Mouse (Mus musculus) heart, postnatal 10 days (tissue): ENCODE measurements around the gene Adamtsl3. TPM values are rescaled to one million over a fixed set of nuclear protein-coding genes. Genes with fewer than 3 reads are reported as not detected.

Experiments used
- DNase-seq, 2 experiments: peaks; one replicate each; pipeline ENCODE4 v3.0.0; 2021
- intact Hi-C: fragments of 180-260 bp; cut with DNase I; formaldehyde crosslinking; loops from one replicate; pipeline ENCODE4 v1.15.1; 2025
- total RNA-seq, 2 experiments: library from RNA; stranded (reverse); gene quantifications; 2 replicates each; pipeline ENCODE4 v1.2.3; 2021

Gene Adamtsl3
- total RNA-seq, 2 experiments from 2014 or later, result 11.9 to 12.4 TPM

DNA sequence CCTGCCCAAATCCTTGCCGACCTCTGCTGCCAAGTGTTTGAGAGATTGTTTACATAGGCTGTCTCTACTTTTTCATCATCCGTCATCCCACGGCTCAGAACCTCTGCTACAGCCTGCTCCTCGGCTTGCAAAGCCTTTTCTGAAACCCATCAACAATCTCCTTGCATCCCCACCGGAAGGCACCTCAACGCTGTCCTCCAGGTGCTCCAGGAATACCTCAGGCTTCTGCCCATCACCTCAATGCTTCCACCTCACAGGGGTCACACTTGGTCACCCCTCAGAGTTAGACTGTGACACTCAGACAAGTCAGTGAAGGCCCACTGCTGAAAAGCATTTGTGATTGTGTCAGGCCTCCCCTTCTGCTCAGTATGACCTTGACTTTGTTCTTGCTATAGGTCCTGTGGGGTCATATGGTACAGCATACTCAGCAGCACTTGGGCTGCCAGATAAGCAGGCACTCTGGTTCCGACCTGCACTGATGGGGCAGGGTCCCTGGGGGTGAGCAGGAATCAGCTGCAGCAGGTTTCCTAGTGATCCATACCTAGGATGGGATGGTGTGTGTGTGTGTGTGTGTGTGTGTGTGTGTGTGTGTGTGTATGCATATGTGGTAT is 150.0 kb downstream of the Adamtsl3 start:
- intact Hi-C loops, result no loop called here
- no peak for DNase-seq

DNA sequence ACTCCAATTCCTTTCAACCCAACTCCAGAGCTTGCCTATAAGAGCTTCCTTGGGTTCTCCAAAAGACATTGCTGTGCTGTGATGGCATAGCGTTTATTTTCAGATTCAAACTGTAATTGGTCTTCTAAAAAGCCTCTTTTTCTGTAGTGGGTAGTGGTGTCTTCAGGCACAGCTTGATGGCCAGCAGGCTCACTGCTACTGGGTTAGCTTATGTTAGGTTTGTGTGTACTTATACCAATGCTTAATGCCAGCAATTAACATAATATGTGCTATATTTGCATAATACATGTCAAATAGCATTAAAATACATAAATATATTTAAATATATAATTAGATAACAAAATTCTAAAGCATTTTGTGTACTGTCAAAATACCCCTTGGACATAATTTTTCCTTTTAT is 155.5 kb downstream of the Adamtsl3 start:
- intact Hi-C loops, result no loop called here
- no peak for DNase-seq

DNA sequence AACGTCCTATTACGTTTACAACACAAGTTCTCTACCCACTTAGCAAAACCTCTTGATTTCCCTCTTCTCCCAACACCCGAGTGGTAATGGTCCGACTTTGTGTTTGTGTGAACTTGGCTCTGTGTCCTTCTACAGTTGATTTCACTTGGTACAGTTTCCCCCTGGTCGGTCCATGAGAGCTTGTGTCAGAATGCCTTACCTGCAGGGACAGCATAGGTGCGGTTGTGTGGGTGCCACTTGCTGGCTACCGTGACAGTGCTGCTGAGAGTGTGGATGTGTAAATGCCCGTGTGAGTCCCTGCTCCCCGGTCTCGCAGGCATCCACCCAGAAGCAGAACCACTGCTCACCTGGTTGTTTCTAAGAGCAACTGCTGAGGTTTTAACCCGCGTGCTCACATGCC is 157.4 kb downstream of the Adamtsl3 start:
- DNase-seq, result no peak
- intact Hi-C loops, result no loop called here

DNA sequence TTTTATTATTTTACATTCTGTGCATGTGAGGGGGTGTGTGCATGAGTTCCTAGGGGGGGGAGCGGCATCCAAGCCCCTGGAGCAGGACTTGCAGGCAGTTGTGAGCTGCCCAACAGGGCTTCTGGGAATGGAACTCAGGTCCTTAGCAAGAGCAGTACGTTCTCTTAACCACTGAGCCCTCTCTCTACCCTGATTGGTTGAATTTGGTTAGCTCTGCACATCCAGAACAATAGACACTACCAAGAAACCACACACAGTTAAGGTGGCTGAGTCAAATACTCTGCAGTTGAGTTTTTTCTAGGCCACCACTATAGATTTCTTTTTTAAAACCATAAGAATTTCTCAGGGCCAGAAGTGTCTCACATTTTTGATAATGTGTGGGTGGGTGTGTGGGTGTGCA is 158.7 kb downstream of the Adamtsl3 start:
- no peak for DNase-seq
- intact Hi-C loops, result no loop called here

DNA sequence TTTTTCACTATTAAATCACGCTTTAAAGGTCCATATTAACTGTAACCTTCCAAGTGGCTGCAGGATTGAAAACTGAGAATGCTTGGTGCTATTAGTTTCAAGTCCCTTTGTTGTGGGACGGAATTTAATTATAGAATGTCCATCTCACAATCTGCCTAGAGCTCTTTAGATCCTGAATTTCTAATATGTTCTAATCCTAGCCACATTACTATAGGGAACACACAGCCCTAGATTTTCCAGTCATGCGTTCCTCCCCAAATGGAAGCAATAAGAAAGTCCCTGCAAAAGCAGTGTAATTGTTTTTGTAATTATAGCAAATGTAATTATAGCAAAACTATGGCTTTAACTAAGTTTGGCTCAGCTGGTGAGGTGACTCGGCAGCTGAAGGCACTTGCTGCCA is 161.6 kb downstream of the Adamtsl3 start:
- intact Hi-C loops, result no loop called here
- no peak for DNase-seq

DNA sequence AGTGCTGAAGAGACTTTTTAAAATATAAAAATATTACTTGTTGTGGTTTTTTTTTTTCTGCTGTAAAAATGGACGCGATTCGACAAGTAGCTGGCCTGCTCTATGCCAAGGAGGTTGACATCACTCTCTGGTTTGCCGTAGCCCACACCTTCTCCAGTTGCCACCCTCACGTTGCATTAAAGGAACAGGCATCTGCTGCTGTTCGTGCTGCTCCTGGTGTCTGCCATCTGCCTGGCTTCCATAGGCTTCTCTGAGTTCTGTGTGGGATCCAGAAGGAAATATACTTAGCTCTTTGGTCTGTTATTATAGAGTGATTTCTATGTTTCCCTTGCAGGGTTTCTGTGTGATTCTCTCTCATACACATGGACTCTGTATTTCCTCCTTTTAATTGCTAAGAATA is 165.8 kb downstream of the Adamtsl3 start:
- intact Hi-C loops, result loop anchor here (5.0 kb wide), 1 partner anchor 106 kb away; no protein-coding TSS in a partner anchor

DNA sequence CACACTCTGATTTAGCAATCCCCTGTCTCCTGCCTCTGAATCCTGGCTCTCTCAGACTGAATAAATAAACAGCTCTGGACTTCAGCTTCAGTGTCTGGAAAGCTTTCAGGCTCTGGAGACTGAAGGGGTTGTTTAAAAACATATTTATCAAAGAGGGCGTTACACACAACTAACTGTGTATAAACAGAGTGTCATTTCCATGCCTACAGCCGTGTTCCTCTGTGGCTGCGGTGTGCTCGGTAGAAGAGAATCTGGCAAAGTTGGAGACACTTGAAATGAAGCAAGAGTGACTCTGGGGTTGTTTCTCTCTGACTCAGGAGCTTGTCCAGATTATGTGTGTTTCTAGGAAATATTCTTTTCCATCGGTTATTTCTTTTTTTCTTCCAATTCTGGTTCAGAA is 167.0 kb downstream of the Adamtsl3 start:
- intact Hi-C loops, result loop anchor here (5.0 kb wide), 1 partner anchor 105 kb away; no protein-coding TSS in a partner anchor
- DNase-seq, result peak; percentile 5 to 15

More for the DNA sequence above, 165.8 kb downstream of the Adamtsl3 start:
- no peak for DNase-seq

DNA sequence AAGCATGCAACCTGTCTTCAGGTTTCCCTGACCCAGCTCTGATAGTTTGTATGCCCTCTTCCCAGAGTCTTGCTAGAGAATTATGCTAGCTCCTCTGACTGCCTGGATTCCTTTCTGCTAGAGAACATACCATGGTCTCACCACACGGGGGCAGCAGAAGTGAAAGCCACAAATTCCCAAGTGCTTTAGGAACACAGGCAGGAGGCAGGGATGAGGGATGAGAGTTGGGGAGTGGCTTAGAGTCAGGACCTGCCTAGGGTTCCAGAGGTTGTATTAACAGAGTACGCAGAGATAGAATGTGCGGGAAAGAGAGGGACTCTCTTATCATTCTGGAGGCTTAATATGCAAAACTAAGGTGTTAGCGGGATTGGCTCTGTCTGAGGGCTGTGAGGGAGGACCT is 168.6 kb downstream of the Adamtsl3 start:
- peak; percentile 60 to 77 for DNase-seq
- intact Hi-C loops, result loop anchor here (2.0 to 5.0 kb wide), 2 partner anchors 103 to 165 kb away; no protein-coding TSS in a partner anchor

DNA sequence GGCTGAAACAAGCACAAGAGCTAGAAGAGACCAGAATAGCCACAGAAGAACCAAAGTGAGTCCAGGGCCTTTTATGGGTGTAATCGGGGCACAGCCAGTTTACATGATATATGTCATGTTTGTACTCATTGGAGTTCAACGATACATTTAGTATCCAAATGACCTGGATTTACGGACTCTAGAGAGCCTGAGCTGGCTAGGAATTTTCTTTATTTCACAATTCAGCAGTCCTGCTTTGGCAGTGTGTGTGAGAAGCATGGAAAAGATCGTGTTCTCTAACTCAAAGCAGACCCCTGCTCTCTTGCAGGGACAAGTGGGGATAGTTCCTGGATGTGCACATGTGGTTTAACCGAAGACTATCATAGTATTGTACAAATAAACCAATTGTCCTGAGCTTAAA is 195.1 kb downstream of the Adamtsl3 start:
- no peak for DNase-seq
- intact Hi-C loops, result no loop called here

DNA sequence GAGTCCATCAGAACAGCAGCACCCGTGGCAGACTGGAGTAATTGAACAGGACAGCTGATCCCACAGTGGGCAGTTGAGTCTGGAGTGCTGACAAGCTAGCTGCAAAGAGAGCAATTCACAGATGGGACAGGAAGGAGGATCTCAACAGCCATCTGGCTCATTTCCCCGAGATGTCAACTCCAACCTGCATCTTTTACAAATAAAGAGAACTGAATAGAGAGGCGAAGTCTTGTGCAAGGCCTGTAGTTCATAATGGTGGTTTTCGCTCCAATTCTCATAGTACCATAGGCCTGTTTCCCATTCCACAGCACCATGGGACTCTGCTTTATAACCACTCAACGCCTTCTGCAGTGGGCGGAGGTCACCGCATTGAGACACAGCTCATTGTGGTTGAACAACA is 195.9 kb downstream of the Adamtsl3 start:
- intact Hi-C loops, result no loop called here
- peak; percentile 18 to 24 for DNase-seq

DNA sequence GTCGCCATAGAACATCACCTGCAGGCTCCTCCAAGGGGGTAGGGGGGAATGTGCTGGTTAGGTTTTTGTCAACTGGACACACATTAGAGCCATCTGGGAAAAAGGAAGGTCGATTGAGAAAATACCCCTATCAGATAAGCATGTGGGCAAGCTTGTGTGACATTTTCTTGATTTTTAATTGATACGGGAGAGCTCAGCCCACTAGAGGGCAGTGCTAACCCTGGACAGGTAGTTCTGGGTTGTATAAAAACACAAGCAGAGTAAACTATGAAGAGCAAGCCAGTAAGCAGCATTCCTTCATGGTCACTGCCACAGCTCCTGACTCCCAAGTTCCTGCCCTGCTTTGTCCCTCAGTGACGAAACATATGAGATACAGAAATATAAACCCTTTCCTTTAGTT is 197.7 kb downstream of the Adamtsl3 start:
- intact Hi-C loops, result no loop called here
- DNase-seq, result no peak

DNA sequence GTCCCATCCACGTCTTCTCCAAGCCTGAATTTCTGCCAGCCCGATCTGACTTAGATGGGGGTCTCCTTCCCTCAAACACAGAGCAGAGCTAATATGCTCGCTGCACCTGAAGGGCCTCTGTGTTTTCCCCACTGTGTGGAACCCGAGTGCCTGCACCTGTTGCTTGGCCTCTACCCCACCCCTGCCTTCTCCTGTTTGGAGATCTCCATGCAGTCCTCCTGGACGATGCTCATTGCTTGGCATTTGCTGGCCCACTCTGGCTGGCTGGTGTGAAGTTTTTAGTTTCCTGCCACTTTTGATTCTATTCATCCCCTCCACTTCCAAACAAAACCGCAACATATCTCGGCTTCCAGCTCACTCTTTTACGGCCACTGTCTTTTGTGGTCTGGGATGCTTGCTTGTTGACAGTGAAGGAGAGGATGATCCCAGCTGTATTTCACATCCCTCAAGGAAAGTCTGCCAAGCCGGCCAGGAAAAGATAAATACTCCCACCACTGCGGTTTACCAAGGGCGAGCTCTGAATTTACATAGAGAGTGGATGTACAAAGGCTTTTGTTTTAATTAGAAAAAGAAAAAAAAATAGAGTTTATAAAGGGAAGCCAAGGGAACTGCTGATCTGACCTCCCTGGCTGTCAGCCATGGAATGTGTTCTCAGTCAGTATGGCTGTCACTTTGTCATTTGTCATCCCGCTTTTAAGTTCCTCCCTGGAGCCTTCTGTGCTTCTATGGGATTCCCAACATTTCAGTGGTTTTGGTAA is 198.4 kb downstream of the Adamtsl3 start:
- peak; percentile 40 to 51 for DNase-seq
- intact Hi-C loops, result no loop called here

DNA sequence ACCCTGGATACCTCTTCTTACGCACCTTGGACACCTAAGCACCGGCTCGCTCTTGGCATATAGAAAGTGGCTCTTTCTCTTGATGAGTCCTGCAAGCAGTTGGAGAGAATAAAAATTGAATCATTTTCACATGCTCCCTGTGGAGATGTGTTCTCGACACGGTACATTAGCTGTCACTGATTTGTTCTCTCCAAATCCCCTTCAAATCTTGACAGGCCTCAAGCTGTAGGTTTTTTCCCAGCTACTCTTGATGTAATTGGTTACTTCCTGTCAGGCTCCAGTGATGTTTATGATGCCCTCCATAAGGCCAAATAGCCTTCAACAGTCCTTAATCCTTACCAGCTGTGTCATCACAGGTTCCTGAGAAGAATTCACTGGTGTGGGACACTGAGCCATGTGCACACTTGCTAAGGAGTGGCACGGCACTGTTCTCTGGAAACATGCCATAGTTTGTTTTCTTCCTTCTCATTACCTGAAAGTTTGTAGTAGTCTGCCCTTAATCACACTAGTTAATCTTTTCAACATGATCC is 209.0 kb downstream of the Adamtsl3 start:
- intact Hi-C loops, result no loop called here

DNA sequence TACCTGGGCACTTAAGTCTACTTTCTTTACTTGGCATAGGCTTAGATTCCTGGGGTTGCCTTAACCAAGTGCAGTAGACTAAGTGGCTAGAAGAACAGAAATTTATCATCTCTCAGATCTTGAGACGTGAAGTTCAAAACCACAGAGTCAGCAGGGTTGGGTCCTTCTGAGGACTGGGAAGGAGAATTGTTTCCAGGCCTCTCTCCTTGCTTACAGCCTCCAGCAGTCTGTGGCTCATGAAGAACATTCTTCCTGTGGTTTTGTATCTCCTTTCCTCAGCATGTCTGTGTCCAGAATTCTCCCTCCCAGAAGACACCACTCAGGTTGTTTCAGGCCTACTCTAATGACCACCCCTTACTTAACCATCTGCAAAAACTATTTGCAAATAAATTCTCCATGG is 216.5 kb downstream of the Adamtsl3 start:
- intact Hi-C loops, result no loop called here
- no peak for DNase-seq

More for the DNA sequence above, 209.0 kb downstream of the Adamtsl3 start:
- DNase-seq, result no peak

DNA sequence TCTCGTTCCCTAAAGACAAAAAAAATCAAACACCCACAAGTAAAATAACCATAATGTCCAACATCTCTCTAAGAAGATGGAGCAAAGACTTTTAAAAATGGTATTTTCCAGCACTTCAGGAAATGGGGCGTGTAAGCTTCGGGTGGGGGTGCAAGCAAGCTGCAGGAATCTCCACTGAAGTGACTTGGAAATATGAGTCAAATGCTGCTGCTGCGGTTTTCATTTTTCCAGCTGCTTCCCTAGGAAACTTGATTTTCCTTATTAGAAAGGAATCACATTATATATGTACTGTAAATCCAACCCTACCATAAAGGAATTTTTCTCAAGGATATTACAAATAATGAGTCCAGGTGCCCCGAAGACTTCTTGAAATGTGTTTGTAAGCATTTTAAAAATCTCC is 220.3 kb downstream of the Adamtsl3 start:
- intact Hi-C loops, result no loop called here
- no peak for DNase-seq

DNA sequence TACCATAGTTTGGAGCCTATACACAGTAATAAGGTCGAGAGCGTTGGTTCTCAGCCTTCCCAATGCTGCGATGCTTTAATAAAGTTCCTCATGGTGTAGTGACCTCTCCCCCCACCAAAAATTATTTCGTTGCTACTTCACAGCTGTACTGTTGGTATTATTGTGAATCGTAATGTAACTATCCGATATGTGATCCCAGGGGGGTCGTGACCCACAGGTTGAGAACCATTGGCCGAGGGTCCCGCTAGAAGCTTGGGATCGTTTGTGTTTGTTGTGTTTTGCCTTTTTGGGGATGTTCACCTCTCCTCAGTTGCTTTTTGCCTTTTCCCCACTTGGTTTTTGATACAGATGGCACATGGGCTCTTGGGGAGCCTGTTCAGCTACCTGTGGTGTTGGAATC is 220.9 kb downstream of the Adamtsl3 start:
- intact Hi-C loops, result no loop called here

DNA sequence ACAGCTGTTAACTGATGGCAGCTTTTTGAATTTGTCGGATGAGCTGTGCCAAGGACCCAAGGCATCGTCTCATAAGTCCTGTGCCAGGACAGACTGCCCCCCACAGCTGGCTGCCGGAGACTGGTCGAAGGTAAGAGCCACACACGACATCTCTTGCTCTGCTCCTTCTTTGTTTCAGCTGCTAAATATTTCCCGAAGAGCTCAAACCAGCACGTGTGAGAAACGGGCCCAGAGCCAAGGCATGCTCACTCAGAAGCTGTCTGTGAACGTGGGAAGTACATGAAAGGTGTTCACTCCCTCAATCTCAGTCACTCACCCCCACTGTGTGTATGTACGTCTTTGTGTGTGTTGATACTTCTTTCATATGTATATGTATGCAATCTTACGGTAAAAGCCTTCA is 221.6 kb downstream of the Adamtsl3 start:
- DNase-seq, result no peak
- intact Hi-C loops, result no loop called here

More for the DNA sequence above, 220.9 kb downstream of the Adamtsl3 start:
- DNase-seq, result no peak

DNA sequence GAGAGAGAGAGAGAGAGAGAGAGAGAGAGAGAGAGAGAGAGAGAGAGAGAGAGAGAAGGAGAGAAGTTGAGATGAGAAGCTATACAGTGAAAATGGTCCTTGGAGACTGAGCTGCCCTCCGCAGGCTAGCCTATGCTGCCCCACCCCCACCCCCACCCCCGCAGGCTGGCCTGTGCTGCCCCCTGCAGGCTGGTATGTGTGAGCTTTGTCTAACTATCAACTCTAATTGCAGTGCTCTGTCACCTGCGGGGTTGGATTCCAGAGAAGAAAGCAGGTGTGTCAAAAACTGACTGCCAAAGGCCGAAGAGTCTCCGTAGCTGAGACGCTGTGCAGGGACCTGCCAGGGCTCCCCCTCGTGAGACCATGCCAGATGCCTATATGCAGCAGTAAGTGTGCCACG is 231.2 kb downstream of the Adamtsl3 start:
- no peak for DNase-seq
- intact Hi-C loops, result no loop called here

DNA sequence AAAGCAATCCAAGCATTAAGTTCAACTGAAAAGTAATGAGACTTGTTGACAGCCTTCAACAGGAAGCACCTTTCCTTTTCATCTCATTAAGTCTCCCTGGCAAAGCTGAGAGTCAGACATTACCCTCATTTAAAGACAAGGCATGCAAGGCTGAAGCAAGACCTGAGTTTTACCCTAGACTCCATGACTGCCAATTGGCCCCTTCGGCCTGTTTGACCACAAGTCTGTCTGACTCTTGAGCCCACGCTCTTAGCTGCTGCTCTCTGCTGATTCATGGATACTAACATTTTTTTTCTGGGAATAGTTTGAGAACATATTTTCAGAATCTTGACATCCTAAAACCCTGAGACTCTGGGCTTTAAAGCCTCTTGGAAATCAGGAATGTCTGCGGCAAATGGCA is 232.3 kb downstream of the Adamtsl3 start:
- intact Hi-C loops, result no loop called here
- no peak for DNase-seq

DNA sequence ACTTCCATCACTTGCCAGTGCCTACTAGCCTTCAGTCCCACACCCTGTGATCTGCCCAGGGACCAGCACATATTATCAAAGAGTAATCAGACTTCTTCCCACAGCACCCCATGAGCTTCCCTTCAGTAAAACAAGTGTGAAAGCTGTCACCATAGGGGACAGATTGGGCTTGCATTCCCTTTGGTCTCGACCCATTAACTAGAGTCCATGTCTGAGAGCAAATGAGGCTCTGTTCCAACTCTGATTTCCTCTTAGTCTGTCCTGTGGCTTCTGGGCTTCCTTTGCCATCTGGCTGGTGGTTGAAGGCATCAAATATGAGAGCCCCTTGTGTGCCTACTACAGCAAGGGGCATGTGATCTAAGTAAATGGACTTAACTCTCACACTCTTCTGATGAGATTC is 237.5 kb downstream of the Adamtsl3 start:
- no peak for DNase-seq
- intact Hi-C loops, result no loop called here

DNA sequence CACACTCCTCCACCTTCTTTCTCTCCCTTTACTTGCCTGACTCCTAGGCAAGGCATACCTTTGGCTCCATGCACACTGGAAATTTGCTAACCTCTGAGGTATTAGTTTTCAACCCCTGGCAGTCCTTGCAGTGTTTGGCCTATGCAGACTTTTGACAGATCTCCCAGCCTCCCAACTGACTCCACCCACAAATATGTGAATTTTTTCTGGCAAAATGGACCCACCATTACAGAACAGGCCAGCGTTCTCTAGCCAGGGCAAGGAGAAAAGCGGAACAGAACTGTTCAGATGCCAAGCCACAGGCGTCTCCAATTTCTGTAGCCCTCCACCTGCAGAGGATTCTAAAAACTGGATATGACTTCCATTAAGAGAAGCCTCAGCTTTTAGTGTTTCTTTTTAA is 244.5 kb downstream of the Adamtsl3 start:
- intact Hi-C loops, result no loop called here
- no peak for DNase-seq

DNA sequence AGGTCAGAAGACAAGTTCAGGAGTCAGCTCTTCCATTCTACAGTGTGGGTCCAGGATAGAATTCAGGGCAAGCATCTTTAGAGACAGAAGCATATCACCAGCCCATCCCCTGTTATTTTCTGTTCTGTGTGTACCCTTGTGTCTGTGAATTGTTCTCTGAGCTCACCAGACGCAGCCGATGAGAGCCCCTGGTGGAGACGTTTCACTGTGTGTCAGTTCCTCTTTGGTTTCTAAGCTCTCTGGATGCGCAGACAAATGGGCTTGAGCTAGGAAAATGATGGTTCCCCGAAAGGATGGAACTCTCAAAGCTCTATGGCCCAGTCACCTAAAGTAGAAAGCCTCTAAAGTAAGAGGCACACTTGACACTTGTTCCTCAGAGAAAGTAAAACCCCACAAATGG is 246.3 kb downstream of the Adamtsl3 start:
- DNase-seq, result no peak
- intact Hi-C loops, result no loop called here
